Mouse (Mus musculus): Measurements from ENCODE around the gene Sirt7.

- TF ChIP-seq CTCF (IDR thresholded peaks at IDR 0.05; ENCODE audit: low read depth, low read length) (peak; percentile 46), EP300 (IDR thresholded peaks at IDR 0.05; ENCODE audit: insufficient read depth, low read depth, low read length) (no peak)
These were observed 26.8 kb upstream of the Sirt7 start for GRCm38 (mm10) chr11:120651872-120652271.
